Mouse (Mus musculus): ENCODE results near the gene Tmem202.

- TF ChIP-seq CTCF (IDR thresholded peaks at IDR 0.05; ENCODE audit: low read depth, low read length) (no peak), POLR2A (IDR thresholded peaks at IDR 0.05; ENCODE audit: borderline replicate concordance, low read depth, low read length) (no peak)
Measured at GRCm38 (mm10) chr9:59552610-59553009, 13.0 kb upstream of the Tmem202 start.
